Mouse (Mus musculus) embryonic facial prominence, embryonic 11.5 days (tissue): ENCODE results near the gene Ppp2r3a. TPM values are rescaled to one million over a fixed set of nuclear protein-coding genes. Genes with fewer than 3 reads are reported as not detected.

Source experiments
- ATAC-seq: fragments of 200-750 bp; cut with Nextera tagmentation; replicated peaks from 2 replicates; pipeline ENCODE4 v1.8.0; 2017; ENCODE audit warnings: low read depth; ENCODE audit not compliant: insufficient number of reproducible peaks, low FRiP score, low TSS enrichment
- DNase-seq: peaks from one replicate; pipeline ENCODE4 v3.0.0-alpha.2; 2015; ENCODE audit warnings: low spot score
- H3K27ac ChIP-seq: fragments of 300-500 bp; sonication (generic); replicated peaks from 2 replicates; pipeline ENCODE4 v1.5.1; 2014; ENCODE audit warnings: mild to moderate bottlenecking, low read depth, low read length, control low read depth
- H3K27me3 ChIP-seq: fragments of 300-500 bp; sonication (generic); 2 replicates; pipeline ENCODE4 v1.6.1; 2014; ENCODE audit warnings: mild to moderate bottlenecking, low read length, moderate library complexity, mixed read lengths; ENCODE audit not compliant: control insufficient read depth, insufficient read depth
- H3K36me3 ChIP-seq: fragments of 300-500 bp; sonication (generic); replicated peaks from 2 replicates; pipeline ENCODE4 v1.6.1; 2014; ENCODE audit warnings: low read depth, mild to moderate bottlenecking, low read length, moderate library complexity, mixed read lengths; ENCODE audit not compliant: control insufficient read depth, insufficient read depth
- H3K4me1 ChIP-seq: fragments of 300-500 bp; sonication (generic); 2 replicates; pipeline ENCODE4 v1.6.1; 2014; ENCODE audit warnings: low read length, mixed read lengths; ENCODE audit not compliant: control insufficient read depth, insufficient read depth
- H3K4me2 ChIP-seq: fragments of 300-500 bp; sonication (generic); 2 replicates; pipeline ENCODE4 v1.6.1; 2014; ENCODE audit warnings: low read depth, mild to moderate bottlenecking, control low read depth, low read length, moderate library complexity
- H3K4me3 ChIP-seq: fragments of 300-500 bp; sonication (generic); 2 replicates; pipeline ENCODE4 v1.5.1; 2014; ENCODE audit warnings: low read depth, low read length, control low read depth
- H3K9ac ChIP-seq: fragments of 300-500 bp; sonication (generic); replicated peaks from 2 replicates; pipeline ENCODE4 v1.6.1; 2014; ENCODE audit warnings: mild to moderate bottlenecking, control low read depth, low read length
- H3K9me3 ChIP-seq: fragments of 300-500 bp; sonication (generic); replicated peaks from 2 replicates; pipeline ENCODE4 v1.6.1; 2016; ENCODE audit warnings: mild to moderate bottlenecking, low read length, inconsistent platforms, mixed read lengths; ENCODE audit not compliant: control insufficient read depth
- WGBS: fragments of 180-500 bp; shearing (Covaris S2); extraction: QIAGEN DNeasy Blood & Tissue Kit; methylation state at CpG from one replicate; pipeline ENCODE4 v1.1.7; 2014; 5-methylcytosine and 5-hydroxymethylcytosine counted together
- polyA plus RNA-seq: library from polyadenylated mRNA; unstranded; fragments of >200 nt; fragmentation: Nextera tagmentation; extraction: Ambion mirVana; gene quantifications from 2 replicates; pipeline ENCODE4 v1.2.1, GENCODE M21; 2014

The Ppp2r3a gene
- polyA plus RNA-seq, 1 experiment from 2014 or later, result 17.3 TPM

- H3K27ac ChIP-seq, result no peak overlapping the region
- no peaks in the 10 kb centered on the region for H3K9me3 ChIP-seq
- no peak overlapping the region for H3K4me3 ChIP-seq
- H3K9ac ChIP-seq, result no peak overlapping the region
- no peak overlapping the region for H3K4me2 ChIP-seq
- H3K27me3 ChIP-seq, result no peaks in the 10 kb centered on the region
- H3K36me3 ChIP-seq, result no peaks in the 10 kb centered on the region
- H3K4me1 ChIP-seq, result no peaks in the 10 kb centered on the region
- DNase-seq (no peak), ATAC-seq (no peak)
- WGBS, result 89% methylated on average over 3 of the region's 3 CpGs
Measured at GRCm38 (mm10) chr9:101230028-101230427, 21.6 kb downstream of the Ppp2r3a start.

- H3K4me3 ChIP-seq, result no peak overlapping the region
- no peak overlapping the region for H3K27ac ChIP-seq
- no peaks in the 10 kb centered on the region for H3K36me3 ChIP-seq
- ATAC-seq (no peak), DNase-seq (no peak)
- H3K4me2 ChIP-seq, result no peak overlapping the region
- H3K4me1 ChIP-seq, result no peaks in the 10 kb centered on the region
- H3K9ac ChIP-seq, result no peak overlapping the region
- no peaks in the 10 kb centered on the region for H3K27me3 ChIP-seq
- no peaks in the 10 kb centered on the region for H3K9me3 ChIP-seq
Measured at GRCm38 (mm10) chr9:101228892-101229291, 22.7 kb downstream of the Ppp2r3a start.

- no peaks in the 10 kb centered on the region for H3K36me3 ChIP-seq
- H3K4me1 ChIP-seq, result no peaks in the 10 kb centered on the region
- H3K9me3 ChIP-seq, result no peaks in the 10 kb centered on the region
- no peak overlapping the region for H3K4me2 ChIP-seq
- ATAC-seq (no peak), DNase-seq (no peak)
- H3K4me3 ChIP-seq, result no peak overlapping the region
- H3K27ac ChIP-seq, result no peak overlapping the region
- 60% methylated on average over 1 of the region's 1 CpGs for WGBS
- no peak overlapping the region for H3K9ac ChIP-seq
- H3K27me3 ChIP-seq, result no peaks in the 10 kb centered on the region
Measured at GRCm38 (mm10) chr9:101207984-101208383, 43.6 kb downstream of the Ppp2r3a start.

GRCm38 (mm10) chr9:101206516-101206915, 45.1 kb downstream of the Ppp2r3a start:
- Histone ChIP-seq H3K4me2 (no peak overlapping the region), H3K9me3 (no peaks in the 10 kb centered on the region), H3K4me3 (no peak overlapping the region), H3K9ac (no peak overlapping the region), H3K36me3 (no peaks in the 10 kb centered on the region), H3K4me1 (no peaks in the 10 kb centered on the region), H3K27me3 (no peaks in the 10 kb centered on the region), H3K27ac (no peak overlapping the region)
- DNase-seq (no peak), ATAC-seq (no peak)
- 79% methylated on average over 4 of the region's 4 CpGs for WGBS

GRCm38 (mm10) chr9:101205216-101205615, 46.4 kb downstream of the Ppp2r3a start:
- Histone ChIP-seq H3K36me3 (no peaks in the 10 kb centered on the region), H3K27me3 (no peaks in the 10 kb centered on the region), H3K4me3 (no peak overlapping the region), H3K4me2 (no peak overlapping the region), H3K4me1 (no peaks in the 10 kb centered on the region), H3K9me3 (no peaks in the 10 kb centered on the region), H3K9ac (no peak overlapping the region), H3K27ac (no peak overlapping the region)
- no peak for DNase-seq
- 47% methylated on average over 1 of the region's 1 CpGs for WGBS
- ATAC-seq, result no peak

DNA sequence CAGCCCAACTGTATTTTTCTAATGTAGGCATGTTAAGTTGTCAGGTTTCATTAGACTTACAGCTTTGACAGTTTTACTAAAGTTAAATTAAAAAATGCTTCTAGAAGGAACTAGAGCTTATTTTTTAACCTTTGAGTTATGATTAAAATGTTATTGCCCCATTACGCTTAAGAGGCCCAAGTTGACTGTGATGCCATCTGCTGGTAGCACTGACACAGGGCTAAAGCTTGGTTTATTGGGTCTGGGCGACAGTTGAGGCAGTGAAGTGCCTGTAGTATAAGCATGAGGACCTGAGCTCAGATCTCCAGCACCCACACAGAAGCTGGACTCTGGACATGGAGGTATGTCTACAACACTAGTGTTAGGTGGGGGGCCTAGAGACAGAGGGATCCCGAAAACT, 47.5 kb downstream of the Ppp2r3a start:
- Histone ChIP-seq H3K4me3 (no peak overlapping the region), H3K36me3 (no peaks in the 10 kb centered on the region), H3K4me2 (no peak overlapping the region), H3K27ac (no peak overlapping the region), H3K4me1 (no peaks in the 10 kb centered on the region), H3K27me3 (no peaks in the 10 kb centered on the region), H3K9me3 (no peaks in the 10 kb centered on the region), H3K9ac (no peak overlapping the region)
- WGBS, result 91% methylated on average over 3 of the region's 3 CpGs
- DNase-seq (no peak), ATAC-seq (no peak)

DNA sequence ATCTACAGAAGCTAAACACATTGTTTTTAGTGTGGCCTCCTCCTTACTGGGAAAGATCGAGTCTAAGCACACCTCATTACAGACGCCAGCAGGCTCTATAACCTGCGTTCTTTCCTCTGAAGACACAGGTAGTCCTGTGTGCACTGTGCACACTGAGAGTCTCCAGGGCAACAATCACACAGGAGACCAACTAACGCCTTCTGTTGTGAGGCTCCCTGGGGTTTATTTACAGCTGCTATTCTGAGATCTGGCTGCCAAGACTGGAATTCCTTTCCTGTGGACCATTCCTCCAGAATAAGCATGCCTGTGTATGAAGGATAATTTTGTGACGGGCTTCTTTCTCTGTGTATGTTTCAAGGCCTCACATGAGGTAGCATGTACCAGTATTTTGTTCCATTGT, 51.0 kb downstream of the Ppp2r3a start:
- no peaks in the 10 kb centered on the region for H3K27me3 ChIP-seq
- no peaks in the 10 kb centered on the region for H3K9me3 ChIP-seq
- 61% methylated on average over 5 of the region's 5 CpGs for WGBS
- no peak for DNase-seq
- no peaks in the 10 kb centered on the region for H3K36me3 ChIP-seq
- no peak overlapping the region for H3K27ac ChIP-seq
- H3K4me1 ChIP-seq, result no peaks in the 10 kb centered on the region
- ATAC-seq, result no peak
- H3K4me2 ChIP-seq, result no peak overlapping the region
- H3K4me3 ChIP-seq, result no peak overlapping the region
- H3K9ac ChIP-seq, result no peak overlapping the region

DNA sequence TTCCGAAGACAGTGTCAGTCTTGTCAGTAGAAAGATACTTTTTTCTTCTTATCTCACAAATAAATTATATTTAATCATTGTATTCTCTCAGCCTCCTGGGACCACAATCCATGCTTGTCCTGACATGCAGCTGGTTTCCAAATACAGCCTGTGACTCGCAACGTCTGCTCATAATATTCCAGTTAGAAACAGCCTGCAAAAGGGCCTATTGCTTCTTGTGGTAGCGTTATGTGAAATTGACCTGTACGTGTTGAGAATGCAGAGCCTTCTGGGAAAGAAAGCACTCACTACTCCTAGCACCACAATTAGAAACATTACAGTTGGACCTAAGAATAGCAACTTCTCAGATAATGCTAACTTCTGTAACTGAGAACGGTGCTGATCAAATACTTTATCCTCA, 52.8 kb downstream of the Ppp2r3a start:
- H3K27ac ChIP-seq, result no peak overlapping the region
- no peaks in the 10 kb centered on the region for H3K9me3 ChIP-seq
- DNase-seq, result no peak
- H3K4me1 ChIP-seq, result no peaks in the 10 kb centered on the region
- no peaks in the 10 kb centered on the region for H3K27me3 ChIP-seq
- H3K4me2 ChIP-seq, result no peak overlapping the region
- WGBS, result 78% methylated on average over 6 of the region's 6 CpGs
- no peak for ATAC-seq
- no peaks in the 10 kb centered on the region for H3K36me3 ChIP-seq
- no peak overlapping the region for H3K4me3 ChIP-seq
- H3K9ac ChIP-seq, result no peak overlapping the region
